Mouse (Mus musculus) heart, adult 2 months (tissue): ENCODE data around the gene Hist1h2af.

Experiments used
- CTCF ChIP-seq: fragments of 200-600 bp; IDR thresholded peaks from 2 replicates; pipeline ENCODE4 v1.8.1; 2022; ENCODE audit warnings: antibody characterized with exemption, mild to moderate bottlenecking, moderate library complexity
- POLR2A ChIP-seq: fragments of 200-500 bp; IDR thresholded peaks from 2 replicates; pipeline ENCODE4 v1.6.1; 2011; ENCODE audit warnings: mild to moderate bottlenecking, low read depth, low read length, control low read depth; ENCODE audit not compliant: insufficient read depth

- no peak for TF ChIP-seq CTCF
- no peak for TF ChIP-seq POLR2A
Measured at GRCm38 (mm10) chr13:23491263-23491662, 42.4 kb upstream of the Hist1h2af start.
